Mouse (Mus musculus): ENCODE data around the gene Gm26965. TPM values are rescaled to one million over a fixed set of nuclear protein-coding genes. Genes with fewer than 3 reads are reported as not detected.
A peak's percentile ranks its signal among the peaks of the same experiment; 100 is the strongest.

Gene Gm26965
- polyA plus RNA-seq, 1 experiment, result not detected

GRCm38 (mm10) chr13:67451172-67452020, 74.6 kb downstream of the Gm26965 start, which contains the start of gene Zfp874a:
Gene Zfp874a (minus strand): TSS chr13:67451624.
- Histone ChIP-seq H3K27me3 (ENCODE audit: control insufficient read depth, insufficient read depth, insufficient read length) (no peaks in the 10 kb centered on the region), H3K4me3 (peak within 1 kb of the TSS; percentile 28), H3K79me2 (ENCODE audit: control insufficient read depth, insufficient read depth) (no peaks in the 10 kb centered on the region), H3K4me2 (ENCODE audit: low read depth) (peak within 1 kb of the TSS; percentile 93), H3ac (ENCODE audit: control insufficient read depth, insufficient read length) (no peak within 1 kb of the TSS), H3K36me3 (ENCODE audit: control insufficient read depth, insufficient read depth) (no peaks in the 10 kb centered on the region)
- TF ChIP-seq MAX (IDR thresholded peaks at IDR 0.05; ENCODE audit: low read depth) (no peak), POLR2AphosphoS2 (IDR thresholded peaks at IDR 0.05; ENCODE audit: insufficient read length, low read depth) (no peak), E2F4 (IDR thresholded peaks at IDR 0.05; ENCODE audit: insufficient read depth) (no peak), CEBPB (IDR thresholded peaks at IDR 0.05; ENCODE audit: insufficient read depth, poor library complexity, severe bottlenecking) (no peak), SRF (IDR thresholded peaks at IDR 0.05; ENCODE audit: control insufficient read depth, insufficient read length, low read depth) (no peak), TCF12 (IDR thresholded peaks at IDR 0.05; ENCODE audit: insufficient read depth, poor library complexity, severe bottlenecking) (no peak), USF1 (IDR thresholded peaks at IDR 0.05; ENCODE audit: low read depth) (no peak), MYOG (IDR thresholded peaks at IDR 0.05; ENCODE audit: control insufficient read depth in 1 of 3, insufficient read depth in 1 of 3, insufficient read length in 2 of 3, low read depth in 2 of 3) (no peak), TCF3 (IDR thresholded peaks at IDR 0.05; ENCODE audit: insufficient read length, low read depth) (no peak), POLR2A (IDR thresholded peaks at IDR 0.05; ENCODE audit: insufficient read length, low read depth) (no peak), MYOD1 (IDR thresholded peaks at IDR 0.05; ENCODE audit: control insufficient read depth in 1 of 3, insufficient read length in 2 of 3, low read depth in 2 of 3) (no peak), REST (IDR thresholded peaks at IDR 0.05; ENCODE audit: insufficient read depth, insufficient read length) (no peak)

Other genes with a start within 250 kb of the Gm26965 start
- gene Zfp458, start 247.7 kb downstream of the Gm26965 start, polyA plus RNA-seq (2012; fragmentation: generic; extraction: Trizol), result 0.20 TPM
- gene Zfp457, start 219.7 kb downstream of the Gm26965 start, polyA plus RNA-seq (2012; fragmentation: generic; extraction: Trizol), result 0.10 TPM
- 0.48 TPM for gene Zfp595, start 193.6 kb downstream of the Gm26965 start, polyA plus RNA-seq (2012; fragmentation: generic; extraction: Trizol)
- gene Gm28044, start 165.6 kb downstream of the Gm26965 start, polyA plus RNA-seq (2012; fragmentation: generic; extraction: Trizol), result 1.3 TPM
- 0.12 TPM for gene Zfp953, start 165.5 kb downstream of the Gm26965 start, polyA plus RNA-seq (2012; fragmentation: generic; extraction: Trizol)
- 1.0 TPM for gene Gm28041, start 150.4 kb downstream of the Gm26965 start, polyA plus RNA-seq (2012; fragmentation: generic; extraction: Trizol)
- gene Zfp456, start 150.3 kb downstream of the Gm26965 start, polyA plus RNA-seq (2012; fragmentation: generic; extraction: Trizol), result 0.04 TPM
- gene Zfp429, start 126.3 kb downstream of the Gm26965 start, polyA plus RNA-seq (2012; fragmentation: generic; extraction: Trizol), result 1.1 TPM
- not detected for gene Zfp459, start 104.7 kb downstream of the Gm26965 start, polyA plus RNA-seq (2012; fragmentation: generic; extraction: Trizol)
- 1.4 TPM for gene Zfp874a, start 74.5 kb downstream of the Gm26965 start, polyA plus RNA-seq (2012; fragmentation: generic; extraction: Trizol)
- gene Zfp874b, start 41.9 kb downstream of the Gm26965 start, polyA plus RNA-seq (2012; fragmentation: generic; extraction: Trizol), result 1.8 TPM
- 1.6 TPM for gene Zfp58, start 25.6 kb downstream of the Gm26965 start, polyA plus RNA-seq (2012; fragmentation: generic; extraction: Trizol)
- 18.0 TPM for gene Zfp87, start within 50 bp of the Gm26965 start, polyA plus RNA-seq (2012; fragmentation: generic; extraction: Trizol)
- gene Zfp748, start 27.7 kb upstream of the Gm26965 start, polyA plus RNA-seq (2012; fragmentation: generic; extraction: Trizol), result 0.68 TPM
- gene Zfp729b, start 83.6 kb upstream of the Gm26965 start, polyA plus RNA-seq (2012; fragmentation: generic; extraction: Trizol), result 0.86 TPM
- gene Gm49345, start 111.6 kb upstream of the Gm26965 start, polyA plus RNA-seq (2012; fragmentation: generic; extraction: Trizol), result 0.30 TPM
- gene Zfp729a, start 111.6 kb upstream of the Gm26965 start, polyA plus RNA-seq (2012; fragmentation: generic; extraction: Trizol), result 0.88 TPM
- gene Zfp738, start 160.9 kb upstream of the Gm26965 start, polyA plus RNA-seq (2012; fragmentation: generic; extraction: Trizol), result 0.52 TPM
- gene Zfp65, start 203.0 kb upstream of the Gm26965 start, polyA plus RNA-seq (2012; fragmentation: generic; extraction: Trizol), result 1.3 TPM
- gene Zfp85, start 229.1 kb upstream of the Gm26965 start, polyA plus RNA-seq (2012; fragmentation: generic; extraction: Trizol), result 0.66 TPM

All from myocyte (in vitro differentiated cells).